Mouse (Mus musculus) adipose tissue, adult 10 weeks (tissue): ENCODE data around the gene Lrrc8d. TPM values are rescaled to one million over a fixed set of nuclear protein-coding genes. Genes with fewer than 3 reads are reported as not detected.

Experiments
- polyA plus RNA-seq: library from polyadenylated mRNA; stranded (reverse); fragments of 350-450 nt; fragmentation: Illumina TruSeq; extraction: RNeasy Lipid Tissue Mini Kit (QIAGEN cat#74804); gene quantifications from one replicate; pipeline ENCODE4 v1.2.3, GENCODE M21; 2014; ENCODE audit warnings: low read depth, low replicate concordance

Lrrc8d gene
- 21.6 TPM for polyA plus RNA-seq

DNA sequence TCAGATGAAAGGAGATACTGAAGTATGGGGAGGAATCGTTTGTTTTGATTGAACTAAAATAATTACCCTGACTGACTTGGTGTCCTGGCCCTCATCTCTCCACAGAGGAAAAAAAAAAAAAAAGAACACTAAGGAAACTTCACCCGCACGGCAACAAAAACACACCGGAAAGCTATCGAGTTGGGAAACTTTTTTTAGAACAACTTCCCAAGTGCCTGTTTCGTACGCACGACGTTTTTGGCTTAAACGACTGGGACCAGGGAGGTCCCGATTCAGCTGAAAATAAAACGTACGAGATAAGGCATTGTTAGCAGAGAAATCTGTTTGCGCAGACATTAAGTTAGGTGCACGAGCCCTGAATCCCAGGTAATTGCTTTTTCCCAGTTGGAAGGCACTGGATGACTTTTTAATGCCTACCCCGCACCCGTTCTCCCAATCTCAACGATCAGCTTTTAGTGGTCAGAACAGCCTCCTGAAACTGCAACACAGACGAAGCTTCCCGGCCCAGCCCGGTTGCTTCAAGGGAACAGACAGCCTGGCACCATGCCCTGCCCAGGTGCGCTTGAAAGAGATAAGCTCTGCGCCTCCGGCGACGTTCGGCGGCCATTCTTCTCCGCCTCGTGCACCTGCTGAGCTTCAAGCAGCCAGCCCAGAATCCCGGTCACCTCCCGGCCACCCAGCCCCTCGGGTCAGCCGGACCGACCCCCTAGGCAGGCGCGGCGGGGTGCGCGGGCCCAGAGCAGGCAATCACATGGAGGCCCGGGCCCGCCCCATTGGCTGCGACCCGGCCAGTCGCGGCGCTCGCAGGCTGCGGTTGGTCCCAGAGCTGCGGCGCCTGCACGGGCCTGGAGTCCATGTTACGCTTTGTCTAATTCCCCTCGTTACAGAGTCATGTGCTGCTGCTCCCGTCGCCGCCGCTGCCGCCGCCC, at the start of gene Lrrc8d:
TSS of gene Lrrc8d (plus strand) at position 829 of the 929 bp plus-strand sequence.

GRCm38 (mm10) chr5:105876068-105876924, 176.5 kb downstream of the Lrrc8d start, which contains the start of gene Zfp326:
TSS of gene Zfp326 (plus strand) at chr5:105876565.

Other genes starting within 250 kb of the Lrrc8d start
- 13.3 TPM for gene Lrrc8c, start 180.6 kb upstream of the Lrrc8d start, polyA plus RNA-seq
- gene Zfp326, start 176.6 kb downstream of the Lrrc8d start, polyA plus RNA-seq = 31.1 TPM